Mouse (Mus musculus) G1E (cell line): ENCODE results near the gene Pbld1. TPM values are rescaled to one million over a fixed set of nuclear protein-coding genes. Genes with fewer than 3 reads are reported as not detected.

Experiments used
- ATAC-seq: 2 replicates; pipeline ENCODE4 v1.8.0; 2016; ENCODE audit warnings: mild to moderate bottlenecking; ENCODE audit not compliant: insufficient number of reproducible peaks, poor library complexity, low FRiP score, severe bottlenecking; ENCODE audit errors: extremely low read depth
- DNase-seq: peaks from one replicate; pipeline ENCODE4 v3.0.0; 2012; ENCODE audit warnings: low spot score
- H3K27me3 ChIP-seq: 2 replicates; pipeline ENCODE4 v1.6.1; 2012; ENCODE audit warnings: mild to moderate bottlenecking, low read length, inconsistent platforms; ENCODE audit not compliant: insufficient read depth
- H3K36me3 ChIP-seq: replicated peaks from 2 replicates; pipeline ENCODE3; 2012; ENCODE audit warnings: mild to moderate bottlenecking, inconsistent platforms
- H3K4me1 ChIP-seq: 2 replicates; pipeline ENCODE4 v1.6.1; 2012; ENCODE audit warnings: low read depth, low read length, inconsistent platforms, mixed read lengths; ENCODE audit not compliant: insufficient read depth
- H3K4me3 ChIP-seq: 2 replicates; pipeline ENCODE4 v1.5.1; 2012; ENCODE audit warnings: low read depth, mild to moderate bottlenecking, inconsistent platforms, low read length, moderate library complexity, mixed read lengths
- H3K9me3 ChIP-seq: replicated peaks from 2 replicates; pipeline ENCODE4 v1.6.1; 2012; ENCODE audit warnings: inconsistent platforms
- CTCF ChIP-seq: IDR thresholded peaks from 2 replicates; pipeline ENCODE4 v1.5.1; 2012; ENCODE audit warnings: low read depth, low read length, inconsistent platforms, mixed read lengths
- GATA1 ChIP-seq: IDR thresholded peaks from 2 replicates; pipeline ENCODE4 v1.6.1; 2012; ENCODE audit warnings: borderline replicate concordance, low read length, inconsistent platforms, mixed read lengths
- GATA2 ChIP-seq: IDR thresholded peaks from 2 replicates; pipeline ENCODE4 v1.6.1; 2012; ENCODE audit warnings: low read depth, low read length, inconsistent platforms, borderline replicate concordance
- POLR2AphosphoS5 ChIP-seq: IDR thresholded peaks from 2 replicates; pipeline ENCODE4 v1.6.1; 2012; ENCODE audit warnings: low read depth, low read length, inconsistent platforms; ENCODE audit not compliant: insufficient replicate concordance
- TAL1 ChIP-seq: conservative IDR thresholded peaks from 2 replicates; pipeline ENCODE4 v1.6.1; 2012; ENCODE audit warnings: low read depth, low read length, inconsistent platforms, mixed read lengths
- polyA plus RNA-seq: library from polyadenylated mRNA; stranded (reverse); fragments of >175 nt; gene quantifications from 2 replicates; pipeline ENCODE4 v1.2.3, GENCODE M21; 2012
- total RNA-seq, 2 experiments: library from RNA; stranded (forward) in 1 of 2; stranded (reverse) in 1 of 2; fragments of 200-1000 nt in 1 of 2; fragments of >200 nt in 1 of 2; fragmentation: Nextera tagmentation in 1 of 2; gene quantifications; 2 replicates each; pipeline ENCODE4 v1.2.3; 2014 to 2017

Gene Pbld1
- not detected in 2 replicates for total RNA-seq (2014; fragmentation: Nextera tagmentation)
- 0.33 and 0.41 TPM in 2 replicates for total RNA-seq (2017)
- polyA plus RNA-seq = not detected in 2 replicates

- TF ChIP-seq GATA2 (no peak), CTCF (no peak), TAL1 (no peak), POLR2AphosphoS5 (no peak), GATA1 (no peak)
- Histone ChIP-seq H3K9me3 (no peaks in the 10 kb centered on the region), H3K36me3 (no peaks in the 10 kb centered on the region), H3K4me1 (no peaks in the 10 kb centered on the region), H3K4me3 (no peak within 1 kb of the TSS), H3K27me3 (peaks cover 6% of the 10 kb centered on the region; the same call in 1 of the 2 replicates)
- no peak for ATAC-seq
- no peak for DNase-seq
Measured at GRCm38 (mm10) chr10:63059862-63060261, at the start of gene Pbld1. Pbld1 (plus strand) TSS chr10:63060162.

GRCm38 (mm10) chr10:63010268-63010667 is 49.7 kb upstream of the Pbld1 start:
- Histone ChIP-seq H3K27me3 (no peaks in the 10 kb centered on the region), H3K4me3 (no peak overlapping the region), H3K36me3 (peaks cover 59% of the 10 kb centered on the region), H3K9me3 (no peaks in the 10 kb centered on the region), H3K4me1 (no peaks in the 10 kb centered on the region)
- DNase-seq = no peak
- no peak for ATAC-seq
- TF ChIP-seq TAL1 (no peak), GATA1 (no peak), CTCF (no peak), GATA2 (no peak), POLR2AphosphoS5 (no peak)

DNA sequence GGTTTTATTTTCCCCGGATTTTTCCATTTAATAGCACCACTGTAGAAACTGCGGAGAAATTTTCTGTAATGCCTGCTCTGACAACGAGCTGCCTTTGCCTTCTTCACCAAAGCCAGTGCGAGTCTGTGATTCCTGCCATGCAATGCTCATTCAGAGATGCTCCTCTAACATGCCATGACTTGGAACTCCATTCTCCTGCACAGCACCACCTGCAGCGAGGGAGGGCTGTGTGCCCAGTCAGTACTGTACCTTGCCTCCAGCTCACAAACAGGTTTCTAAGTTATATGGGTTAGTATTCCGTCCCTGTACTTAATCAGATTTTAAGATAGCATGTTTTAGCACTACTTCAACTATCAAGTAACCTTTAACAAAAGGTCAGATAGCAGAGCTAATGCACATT is 48.4 kb upstream of the Pbld1 start:
- TF ChIP-seq GATA2 = no peak
- no peak for TF ChIP-seq CTCF
- TF ChIP-seq TAL1 = no peak
- TF ChIP-seq GATA1 = no peak
- TF ChIP-seq POLR2AphosphoS5 = no peak
- Histone ChIP-seq H3K4me1 (no peaks in the 10 kb centered on the region), H3K27me3 (no peaks in the 10 kb centered on the region), H3K4me3 (no peak overlapping the region), H3K9me3 (no peaks in the 10 kb centered on the region), H3K36me3 (peaks cover 66% of the 10 kb centered on the region)
- ATAC-seq = no peak
- DNase-seq = no peak

GRCm38 (mm10) chr10:63013476-63013875 is 46.5 kb upstream of the Pbld1 start:
- Histone ChIP-seq H3K36me3 (peaks cover 64% of the 10 kb centered on the region), H3K9me3 (no peaks in the 10 kb centered on the region), H3K4me3 (no peak overlapping the region), H3K27me3 (no peaks in the 10 kb centered on the region), H3K4me1 (no peaks in the 10 kb centered on the region)
- ATAC-seq (no peak), DNase-seq (no peak)
- TF ChIP-seq CTCF = no peak
- TF ChIP-seq GATA2 = no peak
- TF ChIP-seq GATA1 = no peak
- TF ChIP-seq POLR2AphosphoS5 = no peak
- no peak for TF ChIP-seq TAL1

DNA sequence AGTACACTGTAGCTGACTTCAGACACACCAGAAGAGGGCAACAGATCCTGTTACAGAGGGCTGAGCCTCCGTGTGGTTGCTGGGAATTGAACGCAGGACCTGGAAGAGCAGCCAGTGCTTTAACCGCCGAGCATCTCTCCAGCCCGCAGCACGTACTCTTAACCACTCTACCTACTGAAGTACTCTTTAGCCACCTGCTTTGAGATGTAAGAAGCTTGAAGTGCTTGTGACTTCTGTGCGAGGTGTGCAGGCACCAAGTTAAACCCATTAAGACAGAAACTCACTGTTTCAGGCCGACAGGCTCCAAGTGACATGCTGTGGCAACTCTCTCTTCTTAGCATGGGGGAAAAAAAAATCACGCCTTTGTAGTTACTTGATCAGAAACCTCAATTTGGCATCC is 45.8 kb upstream of the Pbld1 start:
- TF ChIP-seq GATA1 = no peak
- no peak for TF ChIP-seq POLR2AphosphoS5
- no peak for TF ChIP-seq CTCF
- no peak for TF ChIP-seq GATA2
- no peak for TF ChIP-seq TAL1
- Histone ChIP-seq H3K4me3 (no peak overlapping the region), H3K4me1 (no peaks in the 10 kb centered on the region), H3K27me3 (no peaks in the 10 kb centered on the region), H3K9me3 (no peaks in the 10 kb centered on the region), H3K36me3 (peaks cover 64% of the 10 kb centered on the region)
- ATAC-seq (no peak), DNase-seq (no peak)

GRCm38 (mm10) chr10:63019304-63019703 is 40.7 kb upstream of the Pbld1 start:
- ATAC-seq = no peak
- H3K27me3 ChIP-seq = no peaks in the 10 kb centered on the region
- H3K9me3 ChIP-seq = no peaks in the 10 kb centered on the region
- peaks cover 7% of the 10 kb centered on the region for H3K4me1 ChIP-seq
- peaks cover 33% of the 10 kb centered on the region for H3K36me3 ChIP-seq
- DNase-seq = no peak
- H3K4me3 ChIP-seq = no peak overlapping the region
- no peak for TF ChIP-seq POLR2AphosphoS5
- TF ChIP-seq GATA2 = no peak
- no peak for TF ChIP-seq TAL1
- no peak for TF ChIP-seq CTCF
- TF ChIP-seq GATA1 = no peak
